Mouse (Mus musculus): ENCODE measurements around the gene Col5a1. TPM values are rescaled to one million over a fixed set of nuclear protein-coding genes. Genes with fewer than 3 reads are reported as not detected.

Col5a1 gene
- total and polyA plus RNA-seq, 2 experiments from 2014 or later, result 8.0 to 23.6 TPM

DNA sequence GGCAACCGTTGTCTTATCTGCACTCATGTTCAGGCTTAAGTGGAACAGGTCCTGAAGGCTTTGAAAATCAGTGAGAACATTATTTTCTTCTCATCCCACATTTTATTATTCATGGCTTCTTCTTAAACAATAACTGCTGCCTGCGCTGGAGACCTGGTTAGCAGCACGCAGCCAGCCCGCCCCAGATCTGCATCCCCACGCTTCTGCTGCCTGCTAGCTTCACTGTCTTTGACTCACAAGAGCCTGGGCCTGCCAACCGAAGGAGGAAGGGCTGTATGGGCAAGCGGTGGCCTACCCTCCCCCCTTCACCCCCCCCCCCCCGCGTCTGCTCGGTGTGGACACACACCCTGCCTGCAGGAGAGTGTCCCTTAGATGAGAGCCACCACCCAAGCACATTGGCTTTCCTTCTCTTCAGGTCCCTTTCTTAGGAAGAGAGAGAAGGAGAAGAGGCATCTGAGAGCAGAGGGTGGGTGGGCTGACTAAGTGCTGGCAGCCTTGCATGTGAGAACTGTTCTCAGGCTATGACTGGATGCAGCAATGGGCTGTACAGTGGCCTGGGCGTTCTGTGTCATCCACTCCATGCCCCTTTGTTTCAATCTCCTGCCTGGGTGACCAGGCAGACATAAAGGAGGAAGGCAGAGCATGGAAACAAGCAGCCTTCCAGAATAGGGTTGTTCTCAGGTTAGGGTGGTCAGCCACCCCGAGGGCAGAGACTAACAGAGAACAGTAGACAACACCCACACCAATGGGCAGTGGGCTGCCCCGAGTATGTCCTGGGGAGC lies 104.4 kb downstream of the Col5a1 start:
- H3K9ac ChIP-seq (replicated peaks; ENCODE audit: low read length), result no peak overlapping the region
- H3K4me3 ChIP-seq (ENCODE audit: low read length), result no peak overlapping the region
- H3K27ac ChIP-seq, result no peak overlapping the region
- no peaks in the 10 kb centered on the region for H3K4me1 ChIP-seq (ENCODE audit: insufficient read depth, low read length)
- ATAC-seq, result peak; percentile 55
- no peaks in the 10 kb centered on the region for H3K9me3 ChIP-seq (ENCODE audit: low read length)
- 63% methylated on average over 11 of the region's 13 CpGs for WGBS
- TF ChIP-seq CTCF (IDR thresholded peaks at IDR 0.05; ENCODE audit: low read depth), result no peak
- no peaks in the 10 kb centered on the region for H3K27me3 ChIP-seq (ENCODE audit: insufficient read depth, low read length)
- no peak for DNase-seq (ENCODE audit: low spot score)
- H3K36me3 ChIP-seq (ENCODE audit: insufficient read depth, low read length), result no peaks in the 10 kb centered on the region
- H3K4me2 ChIP-seq (ENCODE audit: low read depth, low read length), result no peak overlapping the region

DNA sequence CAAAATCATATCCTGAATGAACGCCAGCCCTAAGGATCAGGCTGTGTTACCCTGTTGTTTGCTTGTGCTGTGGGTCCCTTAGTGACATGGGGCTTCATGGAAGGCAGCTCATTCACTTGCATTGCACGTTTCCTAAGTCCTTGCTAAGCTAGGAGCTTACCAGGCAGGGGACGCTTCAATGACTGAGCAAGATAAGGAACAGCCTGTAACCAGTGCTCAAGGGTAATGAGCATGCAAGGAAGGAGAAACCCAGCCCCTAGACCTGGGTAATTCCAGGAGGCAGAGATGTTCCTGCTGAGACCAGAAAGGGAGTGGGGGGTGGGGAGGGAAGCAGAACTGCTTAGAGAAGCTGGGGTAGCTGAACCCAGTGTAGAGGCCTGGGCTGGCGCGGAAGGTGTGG lies 107.2 kb downstream of the Col5a1 start:
- ATAC-seq, result peak; percentile 31; the same call in 1 of the 2 replicates
- DNase-seq (ENCODE audit: low spot score), result no peak
- 72% methylated on average over 5 of the region's 5 CpGs for WGBS

DNA sequence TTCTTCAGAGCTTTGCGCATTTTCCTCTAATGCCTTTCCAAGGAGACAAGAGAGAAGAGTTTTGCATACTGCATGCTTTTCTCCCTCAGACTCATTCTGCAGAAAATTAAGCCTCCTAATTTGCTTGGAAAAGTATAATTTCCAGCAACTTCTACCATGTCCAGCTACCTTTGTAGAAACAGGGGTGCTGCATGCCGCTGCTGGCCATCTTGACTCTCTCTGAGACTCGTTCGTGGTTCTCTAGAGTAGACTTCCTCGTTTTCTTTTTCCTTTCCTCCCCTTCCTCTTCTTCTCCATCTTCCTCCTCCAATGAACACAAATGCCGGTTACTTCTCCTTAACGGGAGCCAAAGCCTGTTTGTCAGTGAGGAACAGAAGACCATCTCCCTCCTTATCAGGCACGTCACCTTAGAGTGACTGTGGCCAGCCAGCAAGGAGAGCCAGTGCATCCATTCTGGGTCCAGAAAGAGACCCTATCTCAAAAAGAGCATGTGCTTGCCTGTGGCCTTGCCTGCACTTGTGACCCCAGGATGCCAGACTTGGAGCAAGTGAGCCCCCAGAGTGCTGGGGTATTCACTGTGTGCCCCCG lies 113.9 kb downstream of the Col5a1 start:
- 85% methylated on average over 9 of the region's 9 CpGs for WGBS
- H3K36me3 ChIP-seq (ENCODE audit: insufficient read depth, low read length), result no peaks in the 10 kb centered on the region
- DNase-seq (ENCODE audit: low spot score) (no peak), ATAC-seq (no peak)
- H3K4me1 ChIP-seq (ENCODE audit: insufficient read depth, low read length), result peaks cover 21% of the 10 kb centered on the region; the same call in 1 of the 2 replicates
- H3K27ac ChIP-seq, result no peak overlapping the region
- H3K27me3 ChIP-seq (ENCODE audit: insufficient read depth, low read length), result no peaks in the 10 kb centered on the region
- TF ChIP-seq CTCF (IDR thresholded peaks at IDR 0.05; ENCODE audit: low read depth), result no peak
- H3K9me3 ChIP-seq (ENCODE audit: low read length), result no peaks in the 10 kb centered on the region
- no peak overlapping the region for H3K9ac ChIP-seq (replicated peaks; ENCODE audit: low read length)
- no peak overlapping the region for H3K4me2 ChIP-seq (ENCODE audit: low read depth, low read length)
- no peak overlapping the region for H3K4me3 ChIP-seq (ENCODE audit: low read length)

More for the DNA sequence above, 107.2 kb downstream of the Col5a1 start:
- Histone ChIP-seq H3K4me3 (ENCODE audit: low read length) (no peak overlapping the region), H3K36me3 (ENCODE audit: insufficient read depth, low read length) (no peaks in the 10 kb centered on the region), H3K27ac (peak overlapping the region; percentile 45; the same call in 1 of the 2 replicates), H3K27me3 (ENCODE audit: insufficient read depth, low read length) (no peaks in the 10 kb centered on the region), H3K9me3 (ENCODE audit: low read length) (no peaks in the 10 kb centered on the region), H3K9ac (replicated peaks; ENCODE audit: low read length) (no peak overlapping the region), H3K4me1 (ENCODE audit: insufficient read depth, low read length) (0 out of 2 replicates have a peak, but pooled peaks cover 1% of the 10 kb centered on the region), H3K4me2 (ENCODE audit: low read depth, low read length) (no peak overlapping the region)
- no peak for TF ChIP-seq CTCF (IDR thresholded peaks at IDR 0.05; ENCODE audit: low read depth)

DNA sequence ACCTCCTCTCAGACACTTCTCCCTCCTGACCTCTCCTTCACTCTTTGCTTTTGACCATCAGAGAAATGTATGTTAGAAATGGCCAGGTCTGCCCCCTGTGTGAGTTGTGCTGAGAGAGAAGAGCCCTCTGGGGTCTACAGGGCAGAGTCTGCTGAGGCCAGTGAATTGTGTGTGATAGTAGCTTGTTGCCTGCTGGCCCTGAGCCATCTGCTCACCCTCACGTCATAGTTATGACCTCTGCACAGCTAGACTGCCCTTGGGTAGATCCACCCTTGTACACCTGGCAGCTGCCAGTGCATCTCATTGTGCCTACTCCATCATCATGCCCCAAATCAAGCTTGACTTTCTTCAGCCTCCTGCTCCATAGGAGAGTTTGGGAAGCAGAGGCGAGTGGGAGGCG lies 114.4 kb downstream of the Col5a1 start:
- TF ChIP-seq CTCF (IDR thresholded peaks at IDR 0.05; ENCODE audit: low read depth), result no peak
- H3K27me3 ChIP-seq (ENCODE audit: insufficient read depth, low read length), result no peaks in the 10 kb centered on the region
- H3K9me3 ChIP-seq (ENCODE audit: low read length), result no peaks in the 10 kb centered on the region
- ATAC-seq (peak; percentile 55; the same call in 1 of the 2 replicates), DNase-seq (ENCODE audit: low spot score) (peak; percentile 39)
- H3K36me3 ChIP-seq (ENCODE audit: insufficient read depth, low read length), result no peaks in the 10 kb centered on the region
- peaks cover 21% of the 10 kb centered on the region; the same call in 1 of the 2 replicates for H3K4me1 ChIP-seq (ENCODE audit: insufficient read depth, low read length)
- peak overlapping the region; percentile 48; the same call in 1 of the 2 replicates for H3K27ac ChIP-seq
- no peak overlapping the region for H3K9ac ChIP-seq (replicated peaks; ENCODE audit: low read length)
- H3K4me2 ChIP-seq (ENCODE audit: low read depth, low read length), result no peak overlapping the region
- WGBS, result 60% methylated on average over 3 of the region's 3 CpGs
- no peak overlapping the region for H3K4me3 ChIP-seq (ENCODE audit: low read length)

DNA sequence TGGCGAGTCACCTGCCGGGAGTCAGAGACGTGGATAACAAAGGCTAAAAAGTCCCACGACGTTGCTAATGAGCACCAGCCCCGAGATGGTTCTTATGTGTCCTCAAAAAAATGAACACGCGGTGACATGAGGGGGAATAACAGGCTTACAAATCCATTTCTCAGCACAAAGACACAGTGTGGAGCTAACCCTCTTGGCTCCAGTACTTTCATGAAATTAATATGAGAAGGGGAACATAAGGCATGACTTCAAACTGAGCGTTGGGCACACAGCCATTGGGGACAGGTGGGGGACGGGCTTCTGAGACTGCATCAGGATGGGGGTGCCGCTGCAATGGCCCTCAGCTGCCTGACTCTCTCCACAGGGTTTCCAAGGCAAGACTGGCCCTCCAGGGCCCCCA lies 115.0 kb downstream of the Col5a1 start:
- Histone ChIP-seq H3K4me3 (ENCODE audit: low read length) (no peak overlapping the region), H3K36me3 (ENCODE audit: insufficient read depth, low read length) (no peaks in the 10 kb centered on the region), H3K4me2 (ENCODE audit: low read depth, low read length) (no peak overlapping the region), H3K4me1 (ENCODE audit: insufficient read depth, low read length) (peaks cover 21% of the 10 kb centered on the region; the same call in 1 of the 2 replicates), H3K27me3 (ENCODE audit: insufficient read depth, low read length) (no peaks in the 10 kb centered on the region), H3K27ac (peak overlapping the region; percentile 48; the same call in 1 of the 2 replicates), H3K9ac (replicated peaks; ENCODE audit: low read length) (no peak overlapping the region), H3K9me3 (ENCODE audit: low read length) (no peaks in the 10 kb centered on the region)
- no peak for TF ChIP-seq CTCF (IDR thresholded peaks at IDR 0.05; ENCODE audit: low read depth)
- DNase-seq (ENCODE audit: low spot score) (peak; percentile 61), ATAC-seq (0 out of 2 replicates have a peak, but pooled peaks have one; percentile 36)
- WGBS, result 55% methylated on average over 11 of the region's 11 CpGs

DNA sequence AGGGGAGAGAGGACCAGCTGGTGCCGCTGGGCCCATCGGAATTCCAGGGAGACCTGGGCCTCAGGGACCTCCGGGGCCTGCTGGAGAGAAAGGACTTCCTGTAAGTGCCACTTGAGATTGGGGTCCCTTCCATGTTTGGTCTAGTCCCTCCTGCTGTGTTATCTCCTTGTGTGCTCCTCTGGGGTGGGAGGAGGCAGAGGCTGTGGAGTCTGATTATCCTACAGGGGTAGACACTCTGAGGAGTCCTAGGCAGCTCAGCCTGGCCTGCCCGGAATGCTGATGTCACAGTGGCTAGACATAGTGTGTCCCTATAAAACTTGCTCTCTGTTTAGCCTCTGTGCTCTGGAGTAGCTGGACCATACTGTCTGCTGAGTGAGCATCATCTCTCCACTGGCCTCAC lies 119.0 kb downstream of the Col5a1 start:
- Histone ChIP-seq H3K4me3 (ENCODE audit: low read length) (no peak overlapping the region), H3K27ac (no peak overlapping the region), H3K36me3 (ENCODE audit: insufficient read depth, low read length) (no peaks in the 10 kb centered on the region), H3K4me2 (ENCODE audit: low read depth, low read length) (no peak overlapping the region), H3K4me1 (ENCODE audit: insufficient read depth, low read length) (peaks cover 22% of the 10 kb centered on the region; the same call in 1 of the 2 replicates), H3K9me3 (ENCODE audit: low read length) (no peaks in the 10 kb centered on the region), H3K9ac (replicated peaks; ENCODE audit: low read length) (no peak overlapping the region), H3K27me3 (ENCODE audit: insufficient read depth, low read length) (no peaks in the 10 kb centered on the region)
- no peak for DNase-seq (ENCODE audit: low spot score)
- no peak for ATAC-seq
- no peak for TF ChIP-seq CTCF (IDR thresholded peaks at IDR 0.05; ENCODE audit: low read depth)
- WGBS, result 89% methylated on average over 4 of the region's 4 CpGs

Data from hindbrain, postnatal 0 days (tissue).